Mouse (Mus musculus) bone marrow macrophage, adult 2 months (primary cell): Measurements from ENCODE around the gene Aamp.

ENCODE experiments used
- CTCF ChIP-seq: IDR thresholded peaks from 2 replicates; pipeline ENCODE4 v1.5.1; 2012; ENCODE audit warnings: low read depth, mild to moderate bottlenecking, low read length, moderate library complexity
- POLR2A ChIP-seq: IDR thresholded peaks from 2 replicates; pipeline ENCODE4 v1.6.1; 2012; ENCODE audit warnings: mild to moderate bottlenecking, low read depth, low read length, borderline replicate concordance

DNA sequence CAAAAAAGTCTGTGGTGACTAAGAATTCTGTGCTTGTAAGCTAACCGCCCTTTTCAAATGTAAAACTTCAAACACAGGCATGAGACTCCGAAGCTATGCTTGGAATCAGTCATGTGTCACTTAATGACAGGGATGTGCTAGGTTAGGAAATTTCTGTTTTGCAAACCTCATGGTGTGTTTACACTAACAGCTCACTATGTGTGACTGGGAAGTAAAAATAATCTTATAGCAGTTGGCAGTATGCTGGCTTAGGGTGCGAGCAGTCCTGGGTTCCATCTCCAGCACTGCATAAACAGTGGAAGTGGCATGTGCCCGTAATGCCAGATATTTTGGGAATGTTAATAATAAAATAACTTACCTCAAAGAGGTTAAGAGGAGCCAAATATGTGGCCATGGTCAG is 20.4 kb upstream of the Aamp start:
- TF ChIP-seq POLR2A, result no peak
- TF ChIP-seq CTCF, result no peak
